Mouse (Mus musculus): ENCODE results near the gene Plcg2.

GRCm38 (mm10) chr8:117605201-117605600 is 107.1 kb downstream of the Plcg2 start:
- no peak for TF ChIP-seq GATA2 (IDR thresholded peaks at IDR 0.05; ENCODE audit: borderline replicate concordance, low read depth, low read length)
- no peak for TF ChIP-seq CTCF (IDR thresholded peaks at IDR 0.05; ENCODE audit: low read depth, low read length)
- no peak for TF ChIP-seq GATA1 (IDR thresholded peaks at IDR 0.05; ENCODE audit: borderline replicate concordance, low read length)

All from G1E (cell line).